Mouse (Mus musculus): ENCODE results near the gene Inhbc.

- TF ChIP-seq CTCF (IDR thresholded peaks at IDR 0.05; ENCODE audit: low read depth) = no peak
- no peak for TF ChIP-seq EP300 (IDR thresholded peaks at IDR 0.05; ENCODE audit: low read depth)
Measured at GRCm38 (mm10) chr10:127380251-127380691, 10.0 kb upstream of the Inhbc start, which contains the start of gene R3hdm2.
